Comparison of ENCODE assay signal across 20 mouse cellular contexts in genomic region chr9:60899201-60899600, GRCm38 (mm10).
DNase-seq lines count a peak whose midpoint lies in the region; ATAC-seq lines count a peak whose summit lies in the region.
"Had no signal": no experiment of that assay in that cellular context is flagged by ENCODE, and none has a peak within 500 bp of the region (broad histone marks: within the 10 kb centered on the region; RNA-seq: fewer than 3 reads in every experiment).

No protein-coding gene starts in this region.

- no peak overlapping the region for H3K4me3 ChIP-seq in hindbrain, embryonic 10.5 days
- H3K4me3 ChIP-seq in hindbrain, embryonic 12.5 days, result no peak overlapping the region
- H3K4me3 ChIP-seq in intestine, embryonic 16.5 days (ENCODE audit: low read length), result no peak overlapping the region
- no peak overlapping the region for H3K4me3 ChIP-seq in hindbrain, embryonic 16.5 days (ENCODE audit: low read length)
- H3K4me3 ChIP-seq: forebrain, embryonic 13.5 days; heart, embryonic 15.5 days; kidney, embryonic 15.5 days; left cerebral cortex, adult 2 months; limb, embryonic 10.5 days had no signal

- ATAC-seq in hindbrain, embryonic 12.5 days (ENCODE audit: low FRiP score), result no peak
- ATAC-seq in intestine, embryonic 16.5 days, result no peak
- no peak for ATAC-seq in hindbrain, embryonic 16.5 days
- ATAC-seq: forebrain, embryonic 13.5 days; inflammation-experienced regulatory T-cells, adult 6 months; liver, postnatal 0 days had no signal

- H3K27me3 ChIP-seq in hindbrain, embryonic 10.5 days (ENCODE audit: insufficient read depth, poor library complexity, severe bottlenecking), result 0 out of 2 replicates have a peak, but pooled peaks cover 8% of the 10 kb centered on the region
- peaks cover 12% of the 10 kb centered on the region for H3K27me3 ChIP-seq in hindbrain, embryonic 12.5 days
- no peaks in the 10 kb centered on the region for H3K27me3 ChIP-seq in intestine, embryonic 16.5 days (replicated peaks; ENCODE audit: control insufficient read depth, insufficient read depth, low read length)
- no peaks in the 10 kb centered on the region; the same call in 1 of the 2 replicates for H3K27me3 ChIP-seq in hindbrain, embryonic 16.5 days (replicated peaks; ENCODE audit: control insufficient read depth, insufficient read depth, low read length)
- H3K27me3 ChIP-seq: kidney, embryonic 15.5 days had no signal

- 0 out of 2 replicates have a peak overlapping the region, but pooled peaks have one; percentile 1 for H3K27ac ChIP-seq in hindbrain, embryonic 10.5 days
- no peak overlapping the region for H3K27ac ChIP-seq in hindbrain, embryonic 12.5 days
- H3K27ac ChIP-seq in intestine, embryonic 16.5 days (ENCODE audit: low read length), result 0 out of 2 replicates have a peak overlapping the region, but pooled peaks have one; percentile 2
- H3K27ac ChIP-seq in hindbrain, embryonic 16.5 days (ENCODE audit: low read depth, low read length), result no peak overlapping the region
- H3K27ac ChIP-seq: forebrain, embryonic 13.5 days; heart, embryonic 15.5 days; kidney, embryonic 15.5 days; left cerebral cortex, adult 2 months; limb, embryonic 10.5 days had no signal

- no peak overlapping the region for H3K9ac ChIP-seq in hindbrain, embryonic 12.5 days
- H3K9ac ChIP-seq in intestine, embryonic 16.5 days (ENCODE audit: low read depth, low read length), result no peak overlapping the region
- H3K9ac ChIP-seq in hindbrain, embryonic 16.5 days (ENCODE audit: low read depth, low read length), result no peak overlapping the region
- H3K9ac ChIP-seq: forebrain, embryonic 13.5 days; heart, embryonic 15.5 days; kidney, embryonic 15.5 days; liver, postnatal 0 days had no signal

- no peaks in the 10 kb centered on the region for H3K36me3 ChIP-seq in hindbrain, embryonic 10.5 days
- H3K36me3 ChIP-seq in hindbrain, embryonic 12.5 days, result no peaks in the 10 kb centered on the region
- H3K36me3 ChIP-seq in intestine, embryonic 16.5 days (ENCODE audit: control insufficient read depth, insufficient read depth, low read length), result no peaks in the 10 kb centered on the region
- no peaks in the 10 kb centered on the region for H3K36me3 ChIP-seq in hindbrain, embryonic 16.5 days (ENCODE audit: control insufficient read depth, insufficient read depth, low read length)
- H3K36me3 ChIP-seq: heart, embryonic 15.5 days; kidney, embryonic 15.5 days; limb, embryonic 10.5 days had no signal

- H3K4me1 ChIP-seq in hindbrain, embryonic 10.5 days (replicated peaks), result peaks cover 29% of the 10 kb centered on the region
- H3K4me1 ChIP-seq in hindbrain, embryonic 12.5 days, result peaks cover 36% of the 10 kb centered on the region
- peaks cover 23% of the 10 kb centered on the region for H3K4me1 ChIP-seq in intestine, embryonic 16.5 days (ENCODE audit: control insufficient read depth, insufficient read depth, low read length)
- H3K4me1 ChIP-seq in hindbrain, embryonic 16.5 days (ENCODE audit: control insufficient read depth, insufficient read depth, low read depth, low read length), result peaks cover 3% of the 10 kb centered on the region; the same call in 1 of the 2 replicates

- no peaks in the 10 kb centered on the region for H3K9me3 ChIP-seq in hindbrain, embryonic 10.5 days
- no peaks in the 10 kb centered on the region for H3K9me3 ChIP-seq in hindbrain, embryonic 12.5 days (replicated peaks)
- no peaks in the 10 kb centered on the region for H3K9me3 ChIP-seq in intestine, embryonic 16.5 days (ENCODE audit: control insufficient read depth, low read length)
- no peaks in the 10 kb centered on the region for H3K9me3 ChIP-seq in hindbrain, embryonic 16.5 days (ENCODE audit: control insufficient read depth, low read length)
- H3K9me3 ChIP-seq: forebrain, embryonic 13.5 days; heart, embryonic 15.5 days; kidney, embryonic 15.5 days; limb, embryonic 10.5 days had no signal

- 66% methylated on average over 4 of the region's 4 CpGs for WGBS in hindbrain, embryonic 10.5 days
- WGBS in hindbrain, embryonic 12.5 days, result 56% methylated on average over 4 of the region's 4 CpGs
- WGBS in intestine, embryonic 16.5 days, result 54% methylated on average over 4 of the region's 4 CpGs
- 51% methylated on average over 4 of the region's 4 CpGs for whole genome bisulfite sequencing in hindbrain, embryonic 16.5 days

- peak; percentile 8 to 19 for DNase-seq in adrenal gland, postnatal 36 days
- DNase-seq in adrenal gland, adult 8-10 months, result no peak
- no peak for DNase-seq in hindbrain, embryonic 10.5 days (ENCODE audit: low spot score)
- DNase-seq in ZHBTc4 (ENCODE audit: low read depth, low spot score), result peak; percentile 15
- DNase-seq in right cerebral cortex, postnatal 25 days, result no peak
- DNase-seq: cerebellum, adult 18-20 months; cerebellum, postnatal 36 days; kidney, postnatal 4 days; layer of hippocampus, adult 9-11 months; liver, postnatal 0 days; lung, postnatal 4 days had no signal

- H3K4me2 ChIP-seq in hindbrain, embryonic 12.5 days (replicated peaks), result no peak overlapping the region
- no peak overlapping the region for H3K4me2 ChIP-seq in intestine, embryonic 16.5 days (ENCODE audit: low read depth, low read length)
- no peak overlapping the region for H3K4me2 ChIP-seq in hindbrain, embryonic 16.5 days (ENCODE audit: low read length)
- H3K4me2 ChIP-seq: forebrain, embryonic 13.5 days; heart, embryonic 15.5 days; kidney, embryonic 15.5 days had no signal

Comparison
In these comparisons a context has a peak if more than half of its experiments do, and no peak if none do; other contexts are left out.
1. DNase-seq: peak in adrenal gland, postnatal 36 days (2 of 2) and ZHBTc4 (single experiment); none in adrenal gland, adult 8-10 months (single experiment), hindbrain, embryonic 10.5 days (single experiment) and right cerebral cortex, postnatal 25 days (single experiment).
2. H3K27ac ChIP-seq: peak in hindbrain, embryonic 10.5 days (single experiment) and intestine, embryonic 16.5 days (single experiment); none in hindbrain, embryonic 12.5 days (single experiment) and hindbrain, embryonic 16.5 days (single experiment).